Mouse (Mus musculus) brain, adult 2 months (tissue): ENCODE measurements at regions not wholly inside any gene's neighbourhood (a gene's known extent, or its start where the extent isn't known, plus 50 kb on each side); places are given as distances from the start of the nearest gene placed in this dataset.

Source experiments
- DNase-seq: peaks from one replicate; pipeline ENCODE4 v3.0.0; 2011; ENCODE audit warnings: low read depth, low spot score

DNA sequence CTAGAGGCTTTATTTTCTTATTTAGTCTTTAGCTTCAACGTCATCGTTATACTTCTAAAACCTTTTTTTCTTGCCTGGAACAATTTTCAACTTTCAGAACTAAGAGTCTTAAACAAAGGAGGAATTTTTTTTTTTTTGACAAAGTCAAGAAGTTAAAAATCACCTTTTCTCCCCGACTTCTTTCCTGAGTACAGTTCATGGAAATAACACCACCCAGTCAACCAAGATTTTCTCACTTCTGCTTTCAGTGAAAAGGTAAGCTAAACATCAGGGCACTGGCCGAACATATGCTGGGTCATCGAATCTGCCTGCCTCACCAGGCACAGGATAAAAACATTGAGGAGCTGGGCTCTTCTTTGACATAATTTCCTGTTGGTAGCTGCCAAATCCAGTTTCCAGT, 277.4 kb upstream of the Actbl2 start:
- no peak for DNase-seq

DNA sequence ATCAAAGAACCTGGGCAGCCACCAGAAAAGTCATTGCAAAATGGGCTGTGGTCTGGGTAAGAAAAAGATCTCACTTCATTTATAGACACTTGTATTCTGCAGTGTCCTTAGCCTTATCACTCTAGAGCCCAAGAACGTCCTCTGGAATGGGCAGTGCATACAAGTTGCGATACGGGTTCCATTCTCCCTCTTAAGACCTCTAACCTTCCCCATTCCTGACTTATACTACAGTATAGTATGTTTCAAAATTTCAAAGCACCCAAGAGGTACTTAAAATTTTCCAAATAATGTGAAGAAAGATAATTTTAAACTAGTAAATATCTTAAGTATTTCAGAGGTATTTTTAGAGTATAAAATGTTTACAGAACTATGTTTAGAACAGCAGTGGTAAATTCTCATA, 276.8 kb upstream of the Actbl2 start:
- no peak for DNase-seq

DNA sequence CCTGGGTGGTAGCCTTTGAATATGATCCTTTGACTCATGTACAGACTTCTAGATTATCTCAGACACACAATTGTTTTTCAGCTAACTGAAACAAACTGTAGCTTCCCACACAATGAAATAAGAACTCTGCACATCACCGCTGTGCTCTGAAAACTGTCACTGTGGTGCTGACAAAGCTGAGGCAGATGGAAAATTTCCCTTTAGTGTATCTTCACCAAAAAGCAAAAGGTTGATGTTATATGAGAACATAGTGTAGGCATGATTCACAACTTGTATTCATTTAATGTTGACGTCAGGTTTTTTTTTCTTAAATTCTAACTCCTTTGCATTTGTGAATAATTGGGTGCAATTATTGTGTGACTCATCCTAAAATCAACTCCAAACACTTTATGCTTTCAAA, 264.1 kb upstream of the Actbl2 start:
- DNase-seq = peak; percentile 80

DNA sequence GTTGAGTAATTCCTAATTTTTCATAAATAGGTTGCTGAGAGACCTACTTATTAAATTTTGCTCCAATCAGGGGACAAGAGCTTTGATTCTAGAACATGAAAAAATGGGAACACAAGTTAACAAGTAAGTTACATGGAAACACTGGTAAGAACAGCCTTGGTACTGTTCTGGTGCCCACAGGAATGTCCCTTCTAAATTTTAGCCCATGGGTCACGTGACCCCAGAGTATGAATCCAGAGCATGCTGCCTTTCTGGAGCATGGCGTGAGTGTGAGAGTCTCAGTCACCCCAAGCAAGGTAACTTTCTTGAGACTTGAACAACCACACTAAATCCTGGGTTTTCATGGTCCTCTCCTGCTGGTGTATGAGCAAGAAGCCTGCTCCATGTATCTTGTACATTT, 263.7 kb upstream of the Actbl2 start:
- DNase-seq = no peak

DNA sequence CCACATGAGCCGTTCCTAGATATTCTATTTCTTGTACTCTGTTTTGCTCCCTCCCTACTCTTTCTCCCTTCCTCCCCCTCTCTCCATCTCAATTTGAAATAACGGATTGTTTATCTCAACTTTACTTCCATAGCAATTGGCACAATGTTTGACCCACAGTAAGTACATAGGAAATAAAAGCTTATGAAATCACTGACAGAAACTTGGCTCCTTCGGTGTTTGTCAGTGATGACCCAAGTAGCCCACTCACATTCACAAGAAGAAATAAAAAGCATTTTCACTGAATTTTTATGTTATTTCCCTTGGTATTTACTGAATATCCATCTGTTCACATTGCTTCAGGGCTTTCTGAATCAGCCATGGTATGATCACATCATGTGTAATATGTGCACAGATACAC, 260.2 kb upstream of the Actbl2 start:
- no peak for DNase-seq

DNA sequence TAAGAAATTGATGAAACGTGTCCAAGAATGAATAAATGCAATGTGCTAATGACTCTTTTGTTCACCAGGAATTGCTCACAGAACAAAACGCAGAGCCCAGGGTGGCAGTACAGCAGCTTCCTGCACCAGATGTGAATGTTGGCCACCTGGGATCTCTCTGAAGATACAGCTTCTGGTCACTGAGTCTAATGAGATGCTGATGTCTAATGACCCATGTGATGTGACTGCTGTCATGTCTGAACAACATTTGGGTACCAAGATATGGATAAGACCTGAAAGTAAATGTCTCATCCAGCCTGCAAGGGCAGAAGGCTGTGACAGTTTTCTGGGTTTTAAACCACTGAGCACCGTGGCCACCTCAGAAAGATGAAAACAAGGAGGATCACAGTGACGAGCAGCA, 252.1 kb upstream of the Actbl2 start:
- no peak for DNase-seq

DNA sequence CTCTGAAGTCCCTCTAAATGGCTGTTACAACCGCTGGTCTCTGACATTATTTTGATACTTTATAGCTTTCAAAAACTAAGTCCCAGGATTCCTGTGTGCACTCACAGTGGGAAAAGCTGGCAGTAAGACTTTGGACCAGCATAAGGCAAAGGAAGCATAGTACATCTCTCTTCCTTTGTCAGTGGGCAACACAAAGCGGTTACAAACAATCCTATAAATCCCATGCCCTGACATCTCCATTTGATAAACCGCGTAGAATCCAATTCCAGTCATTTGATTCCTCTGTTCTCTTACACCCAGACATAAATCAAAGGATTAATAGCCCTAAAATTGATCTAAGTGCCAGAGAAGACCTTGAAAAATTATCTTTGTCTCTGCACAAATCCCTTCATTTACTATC, 240.7 kb upstream of the Actbl2 start:
- DNase-seq = no peak

DNA sequence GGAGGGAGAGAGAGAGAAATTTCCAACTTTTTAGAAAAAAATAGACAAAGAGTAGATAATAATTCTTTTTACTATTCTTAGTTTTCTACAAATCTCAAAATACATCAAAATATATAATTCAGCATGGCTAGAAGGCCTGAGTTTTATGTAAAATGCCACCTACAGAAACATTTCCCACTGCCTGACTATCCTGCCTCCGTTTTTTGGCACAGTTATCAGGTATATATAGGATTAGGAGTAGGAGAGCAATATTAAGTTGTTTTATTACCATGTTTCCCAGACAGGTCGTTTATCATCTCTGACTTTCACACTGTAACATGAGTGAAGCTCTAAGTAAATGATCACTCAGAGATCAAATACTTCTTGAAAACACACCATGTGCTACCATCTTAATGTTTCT, 224.7 kb upstream of the Actbl2 start:
- DNase-seq = peak; percentile 37

DNA sequence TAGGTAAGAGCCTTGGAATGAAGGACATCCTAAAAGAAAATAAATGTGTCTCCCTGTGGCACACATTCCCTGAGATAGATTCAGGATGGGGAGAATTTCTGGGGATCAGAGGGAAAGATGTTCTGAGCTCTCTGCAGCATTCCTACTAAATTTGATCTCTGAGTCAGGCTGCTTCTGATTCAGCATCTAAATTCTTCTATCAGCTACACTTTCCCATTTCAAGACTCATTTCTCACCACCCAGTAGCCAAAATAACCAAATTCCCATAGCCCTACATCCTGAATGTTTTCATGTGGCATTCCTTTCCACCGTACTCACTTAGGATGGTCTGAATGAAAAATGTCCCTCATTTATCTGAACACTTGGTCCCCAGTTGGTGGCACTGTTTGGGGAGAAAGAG, 223.2 kb upstream of the Actbl2 start:
- DNase-seq = peak; percentile 50

DNA sequence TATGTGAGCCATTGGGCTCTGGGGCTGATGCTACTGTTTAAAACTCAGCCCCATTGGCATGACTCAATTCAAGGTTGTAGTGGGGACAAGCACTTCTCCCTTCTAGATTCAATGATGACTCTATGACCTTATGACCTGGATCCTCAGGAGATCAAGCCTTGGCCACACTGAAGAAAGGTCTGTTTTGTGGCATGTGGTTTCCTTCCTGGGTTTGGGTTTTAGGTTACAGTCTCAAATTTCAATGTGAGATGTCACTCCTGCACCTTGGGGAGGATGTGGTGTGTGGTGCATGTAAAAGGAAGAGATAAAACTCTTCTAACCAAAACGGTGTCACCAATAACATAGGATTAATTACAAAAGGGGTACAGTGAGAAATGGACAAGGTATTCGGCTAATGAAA, 211.2 kb upstream of the Actbl2 start:
- DNase-seq = no peak

DNA sequence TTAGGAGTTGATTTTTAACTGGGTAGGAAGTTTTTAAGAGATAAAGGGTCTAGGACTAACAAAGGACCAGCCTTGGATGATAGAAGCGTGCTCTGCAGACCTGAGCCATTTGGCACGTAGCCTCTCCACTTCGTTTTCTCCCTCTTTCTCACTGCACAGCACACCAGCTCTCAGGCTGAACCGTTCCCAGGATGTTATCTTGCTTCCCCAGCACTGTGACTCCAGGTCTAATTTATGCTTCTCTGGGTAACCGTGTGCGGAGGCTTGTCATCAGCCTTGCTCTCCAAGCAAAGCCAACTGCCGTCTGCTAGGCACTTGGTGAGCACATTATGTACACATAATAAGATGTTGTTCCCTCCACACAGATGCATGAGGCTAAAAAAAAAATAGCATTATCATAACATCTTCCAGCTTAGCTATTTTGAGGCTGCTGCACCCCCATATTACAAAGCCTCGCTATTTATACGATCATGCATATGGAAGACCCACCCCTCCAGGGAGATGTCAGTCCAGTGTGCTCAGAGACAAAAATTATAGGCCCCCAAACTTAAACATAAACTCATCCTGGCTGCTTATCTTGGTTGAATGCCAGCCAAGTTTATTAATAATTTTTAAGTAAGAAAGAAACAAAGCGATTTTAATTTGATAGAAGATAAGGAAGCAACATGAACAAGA, 210.3 kb upstream of the Actbl2 start:
- peak; percentile 94 for DNase-seq

DNA sequence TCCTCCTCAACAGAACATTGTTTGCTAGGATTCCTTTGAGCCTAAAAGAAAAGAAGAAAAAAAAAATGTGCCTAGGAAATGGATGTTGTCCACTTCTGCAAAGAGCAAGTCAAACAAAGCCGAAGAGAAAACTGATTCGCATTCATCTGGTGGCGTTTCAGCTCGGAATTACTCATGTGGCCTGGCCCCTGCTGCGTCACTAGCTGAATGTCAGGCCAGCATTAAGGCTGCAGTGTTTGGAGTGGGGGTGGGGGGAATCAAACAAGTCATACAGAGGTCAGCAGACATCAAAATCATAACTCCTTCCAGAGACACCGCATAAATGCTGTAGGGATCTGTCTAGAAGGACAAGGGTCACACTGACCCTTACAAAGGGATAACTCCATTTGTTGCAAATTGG, 204.7 kb upstream of the Actbl2 start:
- DNase-seq = peak; percentile 26

DNA sequence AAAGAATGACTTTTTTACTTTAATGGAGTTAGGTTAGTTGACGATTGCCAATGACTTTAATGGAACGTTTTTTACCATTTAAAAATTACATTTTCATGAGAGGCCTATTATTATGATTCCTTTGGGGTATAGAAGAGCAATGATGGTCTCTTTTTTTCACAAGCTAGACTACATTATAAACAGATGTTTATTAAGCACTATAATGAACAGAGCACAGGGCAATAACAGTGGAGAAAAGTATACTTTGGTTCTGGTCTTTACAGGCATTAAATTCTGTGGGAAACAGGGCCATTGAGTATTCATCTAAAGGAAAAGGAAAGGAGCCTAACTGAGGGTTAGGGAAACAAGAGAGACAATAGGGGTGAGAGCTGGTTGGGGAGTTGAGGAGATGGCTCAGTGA, 199.0 kb upstream of the Actbl2 start:
- DNase-seq = no peak

DNA sequence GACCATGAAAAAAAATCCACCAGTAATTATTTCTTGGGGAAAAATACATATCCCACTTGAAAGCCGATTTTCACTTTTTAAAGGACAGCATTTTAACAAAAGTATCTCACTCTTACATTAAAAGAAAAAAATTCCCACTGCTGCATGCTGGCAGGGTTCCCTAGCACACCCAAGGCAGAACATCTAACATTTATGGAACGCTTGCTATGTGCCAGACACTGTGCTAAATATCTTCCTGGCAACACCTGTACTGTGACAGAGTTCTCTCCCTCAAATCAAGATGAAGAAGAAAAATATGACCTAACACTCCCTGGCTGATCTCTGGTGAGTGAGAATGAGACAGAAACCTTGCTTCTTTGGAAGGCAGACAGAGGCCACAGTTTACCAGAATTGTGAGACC, 167.1 kb upstream of the Actbl2 start:
- peak; percentile 67 for DNase-seq

DNA sequence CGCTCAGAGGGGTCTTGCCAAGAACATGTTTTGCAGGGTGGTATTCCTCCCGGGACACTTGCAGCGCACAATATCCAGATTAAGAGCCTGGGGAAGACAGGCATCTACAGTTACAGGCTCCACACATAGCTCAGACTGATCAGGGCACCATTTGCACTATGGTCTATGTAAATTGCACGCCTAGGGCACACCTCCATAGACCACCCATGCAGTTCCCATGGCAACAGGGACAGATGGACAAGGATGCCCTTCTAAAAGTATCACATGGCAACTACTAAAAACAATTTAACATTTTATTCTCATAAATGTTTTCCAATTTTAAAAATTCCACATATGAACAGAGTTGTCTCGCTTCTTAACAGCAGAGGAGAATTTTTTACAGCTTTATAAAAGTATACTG, 158.7 kb upstream of the Actbl2 start:
- DNase-seq = peak; percentile 49

DNA sequence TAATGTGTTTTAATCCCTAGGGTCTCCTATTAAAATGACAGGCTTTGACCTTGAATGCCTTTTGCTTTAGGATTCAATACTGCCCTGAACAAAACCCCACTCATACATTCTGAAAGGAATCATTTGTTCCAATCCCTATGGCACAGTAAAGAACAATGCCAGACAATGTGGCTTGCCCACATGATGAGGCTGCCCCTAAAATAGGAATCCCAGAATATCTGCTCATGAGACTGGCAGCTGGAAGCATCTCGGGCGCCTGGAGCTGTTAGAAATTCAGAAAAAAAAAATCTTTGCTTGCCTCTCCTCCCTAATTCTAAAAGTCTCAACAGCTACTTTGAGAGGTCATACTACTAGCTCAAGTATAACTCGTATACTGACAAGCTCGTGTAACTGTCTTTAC, 157.5 kb upstream of the Actbl2 start:
- DNase-seq = peak; percentile 81

DNA sequence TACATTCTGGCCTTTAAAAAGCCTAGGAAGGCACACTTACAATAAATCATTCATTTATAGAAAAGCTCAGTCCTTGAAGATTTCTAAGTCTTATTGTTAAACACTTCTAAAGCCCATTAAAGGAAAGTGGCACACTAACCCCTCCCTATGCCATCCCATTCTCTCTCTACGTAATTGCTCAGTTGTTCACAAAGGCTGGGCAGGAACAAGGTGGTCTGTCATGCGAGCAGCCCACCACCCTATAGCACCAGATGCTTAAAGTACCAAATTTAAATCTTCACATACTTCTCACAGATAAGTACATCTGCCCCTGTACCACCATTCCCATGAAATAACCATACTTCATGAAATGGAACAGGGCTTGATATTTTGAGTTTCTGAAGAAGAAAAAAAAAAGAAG, 156.1 kb upstream of the Actbl2 start:
- no peak for DNase-seq

DNA sequence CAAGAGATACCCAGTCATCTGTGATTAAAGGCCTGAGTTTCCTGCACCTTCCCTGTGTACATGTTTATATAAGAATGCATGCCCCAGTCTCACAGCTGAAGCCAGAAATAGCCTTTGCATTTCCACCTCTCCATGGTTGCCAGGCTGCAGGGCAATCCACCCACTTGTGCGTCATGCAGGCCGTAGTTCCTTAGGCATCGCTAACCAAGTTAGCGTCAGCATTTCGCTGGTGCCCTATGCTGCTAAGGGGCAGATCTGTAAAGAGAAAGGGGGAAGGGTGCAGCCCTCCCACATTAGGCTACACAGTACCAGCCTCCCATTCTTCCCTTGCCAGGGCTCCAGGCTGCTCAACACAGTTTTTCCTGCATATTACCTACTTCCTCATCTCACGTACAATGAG, 155.6 kb upstream of the Actbl2 start:
- DNase-seq = peak; percentile 92

DNA sequence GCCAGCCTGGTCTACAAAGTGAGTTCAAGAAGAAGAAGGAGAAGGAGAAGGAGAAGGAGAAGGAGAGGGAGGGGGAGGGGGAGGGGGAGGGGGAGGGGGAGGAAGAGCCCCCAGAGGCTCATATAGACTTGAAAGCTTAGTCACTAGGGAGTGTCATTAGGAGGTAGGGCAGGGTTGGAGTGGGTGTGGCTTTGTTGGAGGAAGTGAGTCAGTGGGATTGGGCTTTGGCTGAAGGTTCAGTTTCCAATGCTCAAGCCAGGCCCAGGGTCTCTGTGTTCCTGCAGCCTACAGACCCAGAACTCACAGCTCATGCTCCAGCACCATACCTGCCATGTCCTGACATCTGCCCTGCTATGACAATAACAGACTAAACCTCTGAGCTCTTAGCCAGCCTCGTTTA, 154.4 kb upstream of the Actbl2 start:
- no peak for DNase-seq

DNA sequence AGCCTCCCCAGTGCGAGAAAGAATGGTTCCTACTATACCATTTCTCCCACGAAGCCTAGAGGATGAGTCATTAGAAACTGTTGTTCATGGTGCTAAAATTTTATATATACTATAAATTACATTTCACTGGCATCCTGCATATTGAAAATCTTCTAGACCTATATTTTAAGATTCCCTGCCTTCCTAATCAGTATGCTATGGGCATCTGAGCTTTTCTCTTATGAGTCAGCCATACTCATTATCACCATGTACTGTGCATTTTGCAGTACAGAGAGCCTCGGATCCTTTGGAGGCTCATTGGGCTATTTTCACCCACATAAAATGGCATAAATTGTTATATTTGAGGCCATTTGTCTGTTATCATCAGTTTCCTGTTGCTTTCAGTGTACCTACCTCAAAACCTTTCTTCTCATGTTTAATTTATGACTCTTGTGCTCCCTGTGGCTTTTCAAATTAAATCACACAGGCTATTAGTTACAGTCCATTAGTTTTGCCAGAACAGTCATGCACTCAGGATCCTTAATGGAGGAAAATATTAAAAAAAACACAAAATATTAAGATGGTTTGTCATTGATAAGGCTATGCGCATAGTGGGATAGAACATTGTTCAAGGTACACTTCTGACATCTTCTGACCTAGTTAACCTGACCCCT, 150.1 kb upstream of the Actbl2 start:
- DNase-seq = peak; percentile 66

DNA sequence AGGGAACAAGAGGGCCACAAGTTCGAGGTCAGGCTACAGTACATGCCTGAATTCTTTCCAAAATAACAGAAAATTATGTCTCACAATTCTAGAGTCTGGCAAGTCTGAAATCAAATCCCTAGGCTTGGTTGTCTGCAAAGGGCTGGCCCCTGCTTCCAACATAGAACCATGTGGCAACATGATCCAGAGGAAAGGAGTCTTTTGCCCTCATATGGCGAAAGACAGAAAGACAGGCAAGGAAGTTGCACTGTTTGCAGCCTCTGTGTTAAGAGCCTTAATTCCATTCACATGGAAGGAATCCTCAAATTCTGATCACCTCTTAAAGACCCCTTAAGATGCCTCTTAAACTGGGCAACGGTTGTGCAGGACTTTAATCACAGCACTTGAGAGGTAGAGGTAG, 123.7 kb upstream of the Actbl2 start:
- DNase-seq = peak; percentile 34

DNA sequence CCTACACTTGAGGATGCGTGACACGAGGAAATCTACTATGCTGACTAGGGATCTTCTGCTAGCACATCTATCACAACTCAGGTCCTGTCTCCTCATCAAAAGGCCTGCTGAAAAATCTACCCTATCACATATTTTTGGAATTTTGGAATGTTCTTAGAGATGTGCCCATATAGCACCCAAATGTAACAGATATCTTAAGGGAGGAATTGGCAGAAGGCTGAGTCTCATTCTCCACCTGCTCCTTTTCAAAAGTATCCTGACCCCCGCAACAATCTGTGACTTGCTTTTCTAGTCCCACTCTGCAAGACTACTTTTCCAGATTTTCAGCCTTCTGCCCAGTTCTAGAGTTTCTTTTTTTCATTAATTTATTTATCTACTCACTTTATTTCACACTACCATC, 118.4 kb upstream of the Actbl2 start:
- peak; percentile 71 for DNase-seq

DNA sequence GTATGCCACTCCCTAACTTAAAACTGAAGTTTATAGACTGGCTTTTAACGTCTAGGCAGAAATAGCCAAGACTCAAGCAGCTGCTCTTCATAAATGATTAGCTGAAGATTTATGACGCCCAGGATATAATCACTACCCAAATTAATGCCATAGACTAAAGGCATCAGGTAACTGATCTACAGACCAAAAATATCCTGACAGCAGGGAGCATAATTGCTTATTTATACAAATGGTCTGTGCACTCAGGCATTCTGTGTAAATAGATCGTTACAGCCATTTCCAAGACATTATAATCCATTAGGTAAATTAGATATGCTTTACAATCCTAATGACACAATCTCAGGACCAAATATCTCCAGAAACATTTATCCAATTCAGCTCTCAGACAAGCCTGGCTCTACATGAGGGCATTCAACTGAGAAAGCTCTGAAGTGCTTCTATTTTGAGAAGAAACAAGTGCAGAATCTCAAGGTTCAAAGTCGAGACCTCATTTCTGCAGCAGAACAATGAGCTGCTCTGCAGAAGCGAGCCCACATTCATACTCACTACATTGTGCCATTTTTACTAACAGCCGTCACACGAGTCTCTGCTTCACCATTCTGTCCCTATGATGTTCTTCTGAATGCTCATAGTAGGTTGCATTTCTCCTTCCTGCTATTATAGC, 111.9 kb upstream of the Actbl2 start:
- peak; percentile 49 for DNase-seq
